Mouse (Mus musculus): ENCODE data around the gene Kpnb1. TPM values are rescaled to one million over a fixed set of nuclear protein-coding genes. Genes with fewer than 3 reads are reported as not detected.
"Not testable (repeated sequence)": the region's sequence is repeated elsewhere in the genome, so short reads cannot be mapped to it uniquely, and the experiment has no call there.

Kpnb1 gene
- total and polyA plus RNA-seq, 2 experiments from 2014 or later = 26.1 to 97.9 TPM

DNA sequence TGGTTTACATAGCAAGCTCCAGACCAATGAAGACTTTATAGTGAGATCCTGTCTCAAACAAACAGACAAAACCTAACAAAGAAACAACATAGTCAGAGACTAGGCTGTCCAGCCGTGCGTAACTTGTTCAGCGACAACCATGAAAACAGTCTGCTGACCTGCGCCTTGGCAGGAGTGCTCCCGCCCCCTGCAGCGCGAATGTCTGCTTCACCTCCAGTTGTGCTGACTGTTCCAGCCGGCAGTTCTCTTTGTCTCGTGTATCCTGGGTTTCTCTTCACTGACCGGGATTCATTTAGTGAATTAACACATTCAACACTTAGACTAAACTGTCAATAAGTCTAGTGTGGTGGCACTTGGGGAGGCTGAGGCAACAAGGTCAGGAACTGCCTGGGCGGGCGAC, 8.9 kb upstream of the Kpnb1 start:
- ATAC-seq = no peak
- WGBS = 47% methylated on average over 12 of the region's 12 CpGs

DNA sequence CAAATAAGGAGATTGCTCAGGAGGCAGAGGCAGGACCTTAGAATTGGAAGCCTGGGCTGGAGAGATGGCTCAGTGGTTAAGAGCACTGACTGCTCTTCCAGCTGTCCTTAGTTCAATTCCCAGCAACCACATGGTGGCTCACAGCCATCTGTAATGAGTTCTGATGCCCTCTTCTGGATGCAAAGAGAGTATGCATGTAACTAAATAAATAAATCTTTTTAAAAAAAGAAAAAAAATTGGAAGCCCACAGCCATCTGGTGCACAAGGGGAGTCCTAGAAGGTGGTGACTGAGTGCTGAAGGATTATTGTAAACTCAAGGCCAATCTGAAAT, 4.9 kb upstream of the Kpnb1 start:
- Histone ChIP-seq H3K9ac (replicated peaks; ENCODE audit: low read length) (no peak overlapping the region), H3K9me3 (ENCODE audit: low read length) (no peaks in the 10 kb centered on the region), H3K4me2 (ENCODE audit: low read depth, low read length) (no peak overlapping the region), H3K4me1 (ENCODE audit: insufficient read depth, low read length) (no peaks in the 10 kb centered on the region), H3K27ac (no peak overlapping the region), H3K4me3 (ENCODE audit: low read length) (no peak overlapping the region), H3K36me3 (ENCODE audit: insufficient read depth, low read length) (no peaks in the 10 kb centered on the region), H3K27me3 (ENCODE audit: insufficient read depth, low read length) (no peaks in the 10 kb centered on the region)
- DNase-seq (ENCODE audit: low spot score) (no peak), ATAC-seq (no peak)
- TF ChIP-seq CTCF (IDR thresholded peaks at IDR 0.05; ENCODE audit: low read depth) = peak; percentile 31

More for the DNA sequence above, 8.9 kb upstream of the Kpnb1 start:
- no peak for DNase-seq (ENCODE audit: low spot score)
- Histone ChIP-seq H3K9ac (replicated peaks; ENCODE audit: low read length) (no peak overlapping the region), H3K9me3 (ENCODE audit: low read length) (no peaks in the 10 kb centered on the region), H3K4me3 (ENCODE audit: low read length) (no peak overlapping the region), H3K4me2 (ENCODE audit: low read depth, low read length) (no peak overlapping the region), H3K4me1 (ENCODE audit: insufficient read depth, low read length) (no peaks in the 10 kb centered on the region), H3K36me3 (ENCODE audit: insufficient read depth, low read length) (no peaks in the 10 kb centered on the region), H3K27ac (no peak overlapping the region), H3K27me3 (ENCODE audit: insufficient read depth, low read length) (no peaks in the 10 kb centered on the region)
- no peak for TF ChIP-seq CTCF (IDR thresholded peaks at IDR 0.05; ENCODE audit: low read depth)

DNA sequence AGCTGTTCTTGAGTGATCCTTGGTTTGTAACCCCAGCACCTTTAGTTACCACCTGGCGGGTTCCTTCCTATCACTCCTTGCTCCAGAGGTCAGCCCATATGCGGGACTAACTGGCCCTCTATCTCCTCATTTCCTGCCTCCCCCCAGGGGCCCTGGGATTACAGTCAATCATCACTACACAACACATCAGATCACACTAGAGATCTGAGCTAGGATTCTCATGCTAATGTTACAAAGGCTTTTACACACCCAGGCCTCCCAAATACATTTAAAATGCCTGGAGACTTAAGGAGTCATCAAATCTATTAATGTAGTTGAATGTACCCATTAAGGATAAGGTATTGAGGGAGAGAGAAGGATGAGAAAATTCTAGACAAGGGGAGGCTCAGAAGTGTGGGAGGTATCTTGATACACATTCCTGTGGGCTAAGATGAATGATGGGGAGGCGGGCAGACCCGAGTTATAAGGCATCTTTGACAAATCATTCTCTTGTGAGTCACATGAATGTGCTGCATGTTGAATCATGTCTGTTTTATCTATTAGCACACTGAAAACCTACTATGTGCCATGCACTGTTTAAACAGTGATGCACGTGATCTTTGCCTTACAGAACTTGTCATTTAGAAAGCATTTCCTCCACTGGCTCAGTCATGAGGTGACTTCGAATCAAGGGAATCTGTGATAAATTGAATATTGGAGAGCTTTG, 4.4 kb upstream of the Kpnb1 start:
- H3K27me3 ChIP-seq (ENCODE audit: insufficient read depth, low read length) = no peaks in the 10 kb centered on the region
- H3K27ac ChIP-seq = no peak overlapping the region
- H3K9me3 ChIP-seq (ENCODE audit: low read length) = no peaks in the 10 kb centered on the region
- ATAC-seq = no peak
- no peak overlapping the region for H3K4me3 ChIP-seq (ENCODE audit: low read length)
- 82% methylated on average over 6 of the region's 6 CpGs for WGBS
- no peak for TF ChIP-seq CTCF (IDR thresholded peaks at IDR 0.05; ENCODE audit: low read depth)
- H3K36me3 ChIP-seq (ENCODE audit: insufficient read depth, low read length) = no peaks in the 10 kb centered on the region
- no peak overlapping the region for H3K4me2 ChIP-seq (ENCODE audit: low read depth, low read length)
- no peaks in the 10 kb centered on the region for H3K4me1 ChIP-seq (ENCODE audit: insufficient read depth, low read length)
- no peak overlapping the region for H3K9ac ChIP-seq (replicated peaks; ENCODE audit: low read length)
- DNase-seq (ENCODE audit: low spot score) = no peak

DNA sequence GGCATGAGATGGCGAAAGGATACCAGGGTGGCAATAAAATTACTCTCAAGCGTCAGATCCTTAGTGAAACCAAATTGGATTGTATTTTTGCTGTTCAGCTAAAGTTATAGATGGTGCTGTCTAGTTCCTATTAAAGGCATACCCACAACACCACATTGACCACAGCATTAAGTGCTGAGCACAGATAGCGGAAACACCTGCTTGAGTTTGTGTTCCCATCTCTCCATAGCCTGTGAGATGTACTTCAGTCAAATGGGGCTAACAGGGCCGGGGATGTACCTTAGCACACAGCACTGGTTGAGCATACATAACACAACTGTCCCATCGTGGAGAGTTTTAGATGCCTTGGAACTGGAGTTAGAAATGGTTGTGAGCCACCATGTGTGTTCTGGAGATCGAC, 3.3 kb upstream of the Kpnb1 start:
- Histone ChIP-seq H3K36me3 (ENCODE audit: insufficient read depth, low read length) (no peaks in the 10 kb centered on the region), H3K9me3 (ENCODE audit: low read length) (no peaks in the 10 kb centered on the region), H3K4me2 (ENCODE audit: low read depth, low read length) (no peak overlapping the region), H3K27ac (no peak overlapping the region), H3K4me3 (ENCODE audit: low read length) (no peak overlapping the region), H3K27me3 (ENCODE audit: insufficient read depth, low read length) (no peaks in the 10 kb centered on the region), H3K9ac (replicated peaks; ENCODE audit: low read length) (no peak overlapping the region), H3K4me1 (ENCODE audit: insufficient read depth, low read length) (peaks cover 6% of the 10 kb centered on the region; the same call in 1 of the 2 replicates)
- ATAC-seq = no peak
- no peak for DNase-seq (ENCODE audit: low spot score)
- no peak for TF ChIP-seq CTCF (IDR thresholded peaks at IDR 0.05; ENCODE audit: low read depth)
- 94% methylated on average over 6 of the region's 6 CpGs for WGBS

DNA sequence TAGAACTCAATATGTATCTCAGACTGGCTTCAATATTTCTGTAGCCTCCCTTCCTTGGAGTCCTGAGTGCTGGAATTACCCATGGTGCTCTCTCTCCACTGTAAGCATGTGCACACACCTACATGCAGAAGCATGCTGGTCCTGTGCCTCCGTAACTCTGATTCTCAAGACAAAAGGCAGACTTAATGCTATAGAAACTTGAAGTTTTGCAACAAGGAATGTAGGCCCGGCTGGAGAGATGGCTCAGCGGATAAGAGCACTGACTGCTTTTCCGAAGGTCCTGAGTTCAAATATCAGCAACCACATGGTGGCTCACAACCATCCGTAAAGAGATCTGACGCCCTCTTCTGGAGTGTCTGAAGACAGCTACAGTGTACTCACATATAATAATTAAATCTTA, 2.0 kb upstream of the Kpnb1 start:
- H3K27ac ChIP-seq; H3K9ac ChIP-seq (replicated peaks; ENCODE audit: low read length); H3K4me1 ChIP-seq (ENCODE audit: insufficient read depth, low read length); H3K27me3 ChIP-seq (ENCODE audit: insufficient read depth, low read length); H3K9me3 ChIP-seq (ENCODE audit: low read length); H3K4me2 ChIP-seq (ENCODE audit: low read depth, low read length); H3K36me3 ChIP-seq (ENCODE audit: insufficient read depth, low read length); DNase-seq (ENCODE audit: low spot score); ATAC-seq; H3K4me3 ChIP-seq (ENCODE audit: low read length): not testable (repeated sequence)
- 84% methylated on average over 6 of the region's 6 CpGs for WGBS

DNA sequence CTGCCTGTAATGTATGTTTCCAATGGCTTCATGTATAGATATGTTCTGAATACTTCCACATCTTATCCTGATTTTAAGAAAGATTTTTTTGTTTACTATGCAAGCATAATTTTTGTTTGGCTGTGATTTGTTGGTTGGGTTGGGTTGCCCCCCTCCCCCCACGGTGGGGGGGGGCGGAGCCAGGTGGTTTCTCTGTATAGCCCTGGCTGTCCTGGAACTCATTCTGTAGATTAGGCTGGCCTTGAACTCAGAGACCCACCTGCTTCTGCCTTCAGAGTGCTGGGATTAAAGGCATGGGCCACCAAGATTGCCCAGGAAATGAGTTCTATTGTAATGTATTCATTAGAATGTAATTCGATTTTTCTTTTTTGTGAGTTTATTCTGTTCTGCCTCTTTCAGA, 1.6 kb upstream of the Kpnb1 start:
- Histone ChIP-seq H3K4me3 (ENCODE audit: low read length) (peak overlapping the region; percentile 73; the same call in 1 of the 2 replicates), H3K4me2 (ENCODE audit: low read depth, low read length) (peak overlapping the region; percentile 78), H3K36me3 (ENCODE audit: insufficient read depth, low read length) (peaks cover 12% of the 10 kb centered on the region), H3K9me3 (ENCODE audit: low read length) (no peaks in the 10 kb centered on the region), H3K27me3 (ENCODE audit: insufficient read depth, low read length) (no peaks in the 10 kb centered on the region), H3K9ac (replicated peaks; ENCODE audit: low read length) (no peak overlapping the region), H3K27ac (no peak overlapping the region), H3K4me1 (ENCODE audit: insufficient read depth, low read length) (peaks cover 8% of the 10 kb centered on the region; the same call in 1 of the 2 replicates)
- DNase-seq (ENCODE audit: low spot score) (no peak), ATAC-seq (no peak)
- 29% methylated on average over 3 of the region's 3 CpGs for WGBS
- no peak for TF ChIP-seq CTCF (IDR thresholded peaks at IDR 0.05; ENCODE audit: low read depth)

DNA sequence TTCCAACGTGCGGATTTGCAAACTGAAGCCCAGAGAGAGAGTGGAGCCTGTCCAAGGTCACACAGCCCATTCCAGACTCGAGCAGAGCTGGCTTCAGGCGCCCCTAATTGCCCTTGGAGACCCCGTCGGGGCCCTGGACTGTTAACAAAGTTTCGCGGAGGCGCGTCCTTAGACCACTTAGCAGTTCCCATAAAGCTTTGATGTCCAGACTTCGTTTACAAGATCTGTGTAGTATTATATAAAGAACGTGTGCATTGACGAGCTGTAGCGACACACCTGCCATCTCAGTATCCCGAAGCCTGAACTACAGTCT, 918 bp upstream of the Kpnb1 start:
- peak overlapping the region; percentile 73 for H3K4me3 ChIP-seq (ENCODE audit: low read length)
- H3K27ac ChIP-seq = peak overlapping the region; percentile 87
- under 1% methylated on average over 15 of the region's 15 CpGs for WGBS
- ATAC-seq (no peak), DNase-seq (ENCODE audit: low spot score) (no peak)
- peak overlapping the region; percentile 56 for H3K9ac ChIP-seq (replicated peaks; ENCODE audit: low read length)
- no peak for TF ChIP-seq CTCF (IDR thresholded peaks at IDR 0.05; ENCODE audit: low read depth)
- peaks cover 8% of the 10 kb centered on the region; the same call in 1 of the 2 replicates for H3K4me1 ChIP-seq (ENCODE audit: insufficient read depth, low read length)
- H3K9me3 ChIP-seq (ENCODE audit: low read length) = no peaks in the 10 kb centered on the region
- H3K27me3 ChIP-seq (ENCODE audit: insufficient read depth, low read length) = no peaks in the 10 kb centered on the region
- peaks cover 17% of the 10 kb centered on the region for H3K36me3 ChIP-seq (ENCODE audit: insufficient read depth, low read length)
- H3K4me2 ChIP-seq (ENCODE audit: low read depth, low read length) = peak overlapping the region; percentile 78

Data from hindbrain, postnatal 0 days (tissue).